Mouse (Mus musculus) brain, embryonic 14.5 days (tissue): ENCODE results near the gene Col1a1.

ENCODE experiments used
- CTCF ChIP-seq: fragments of 200-500 bp; IDR thresholded peaks from 2 replicates; pipeline ENCODE4 v1.5.1; 2012; ENCODE audit warnings: inconsistent platforms, mild to moderate bottlenecking, moderate library complexity, borderline replicate concordance; ENCODE audit not compliant: insufficient read depth, insufficient read length; ENCODE audit errors: extremely low read depth
- POLR2A ChIP-seq: fragments of 200-500 bp; IDR thresholded peaks from 2 replicates; pipeline ENCODE4 v1.6.1; 2012; ENCODE audit warnings: mild to moderate bottlenecking, inconsistent platforms, borderline replicate concordance; ENCODE audit not compliant: poor library complexity, insufficient read depth, insufficient read length, severe bottlenecking; ENCODE audit errors: extremely low read depth

GRCm38 (mm10) chr11:94913302-94914090, 22.5 kb upstream of the Col1a1 start:
- TF ChIP-seq POLR2A (no peak), CTCF (no peak)
